Mouse (Mus musculus): ENCODE measurements around the gene Mrpl17. TPM values are rescaled to one million over a fixed set of nuclear protein-coding genes. Genes with fewer than 3 reads are reported as not detected.

The Mrpl17 gene
- total RNA-seq, 2 experiments from 2014 or later = 108 to 110 TPM

- intact Hi-C loops (cut with DNase I) = no loop called here
- no peak for DNase-seq (ENCODE audit: low spot score)
These were observed 23.4 kb downstream of the Mrpl17 start, which contains the start of gene Dchs1 for GRCm38 (mm10) chr7:105787285-105788140. TSS of gene Dchs1 (minus strand) at chr7:105787654.

- intact Hi-C loops (cut with DNase I) = no loop called here
- DNase-seq (ENCODE audit: low spot score) = no peak
These were observed 24.2 kb downstream of the Mrpl17 start for GRCm38 (mm10) chr7:105786506-105787284.

GRCm38 (mm10) chr7:105784556-105784955 lies 26.3 kb downstream of the Mrpl17 start:
- no peak for DNase-seq (ENCODE audit: low spot score)
- intact Hi-C loops (cut with DNase I) = no loop called here

- intact Hi-C loops (cut with DNase I) = no loop called here
- DNase-seq (ENCODE audit: low spot score) = no peak
These were observed 27.0 kb downstream of the Mrpl17 start for GRCm38 (mm10) chr7:105783861-105784260.

- intact Hi-C loops (cut with DNase I) = loop anchor here (2.0 kb wide), 1 partner anchor 30 kb away; no protein-coding TSS in a partner anchor
- DNase-seq (ENCODE audit: low spot score) = peak; percentile 54
These were observed 32.2 kb downstream of the Mrpl17 start for GRCm38 (mm10) chr7:105778553-105779265.

- peak; percentile 76 for DNase-seq (ENCODE audit: low spot score)
- intact Hi-C loops (cut with DNase I) = loop anchor here (2.0 kb wide), 1 partner anchor 31 kb away; no protein-coding TSS in a partner anchor
These were observed 32.9 kb downstream of the Mrpl17 start for GRCm38 (mm10) chr7:105777797-105778552.

- DNase-seq (ENCODE audit: low spot score) = no peak
- intact Hi-C loops (cut with DNase I) = no loop called here
These were observed 33.6 kb downstream of the Mrpl17 start for GRCm38 (mm10) chr7:105777316-105777715.

- intact Hi-C loops (cut with DNase I) = no loop called here
- no peak for DNase-seq (ENCODE audit: low spot score)
These were observed 34.9 kb downstream of the Mrpl17 start for GRCm38 (mm10) chr7:105776026-105776425.

- no peak for DNase-seq (ENCODE audit: low spot score)
- intact Hi-C loops (cut with DNase I) = no loop called here
These were observed 36.2 kb downstream of the Mrpl17 start for GRCm38 (mm10) chr7:105774661-105775060.

GRCm38 (mm10) chr7:105773041-105773440 lies 37.9 kb downstream of the Mrpl17 start:
- no peak for DNase-seq (ENCODE audit: low spot score)
- intact Hi-C loops (cut with DNase I) = no loop called here

- intact Hi-C loops (cut with DNase I) = no loop called here
- no peak for DNase-seq (ENCODE audit: low spot score)
These were observed 38.6 kb downstream of the Mrpl17 start for GRCm38 (mm10) chr7:105772331-105772730.

GRCm38 (mm10) chr7:105769959-105770358 lies 40.9 kb downstream of the Mrpl17 start:
- DNase-seq (ENCODE audit: low spot score) = peak; percentile 46
- intact Hi-C loops (cut with DNase I) = no loop called here

- intact Hi-C loops (cut with DNase I) = no loop called here
- no peak for DNase-seq (ENCODE audit: low spot score)
These were observed 43.2 kb downstream of the Mrpl17 start for GRCm38 (mm10) chr7:105767729-105768165.

- DNase-seq (ENCODE audit: low spot score) = no peak
- intact Hi-C loops (cut with DNase I) = no loop called here
These were observed 46.6 kb downstream of the Mrpl17 start for GRCm38 (mm10) chr7:105764331-105764730.

GRCm38 (mm10) chr7:105762517-105763270 lies 48.2 kb downstream of the Mrpl17 start:
- intact Hi-C loops (cut with DNase I) = no loop called here
- no peak for DNase-seq (ENCODE audit: low spot score)

- intact Hi-C loops (cut with DNase I) = no loop called here
- no peak for DNase-seq (ENCODE audit: low spot score)
These were observed 49.0 kb downstream of the Mrpl17 start for GRCm38 (mm10) chr7:105761813-105762484.

GRCm38 (mm10) chr7:105753281-105753680 lies 57.6 kb downstream of the Mrpl17 start:
- no peak for DNase-seq (ENCODE audit: low spot score)
- intact Hi-C loops (cut with DNase I) = loop anchor here (2.0 kb wide), 1 partner anchor 16 kb away; the partner anchor contains the start of genes Ilk and Rrp8

All from heart, postnatal 25 days (tissue).